ENCODE assay signal across 18 mouse cellular contexts in the genomic region with DNA sequence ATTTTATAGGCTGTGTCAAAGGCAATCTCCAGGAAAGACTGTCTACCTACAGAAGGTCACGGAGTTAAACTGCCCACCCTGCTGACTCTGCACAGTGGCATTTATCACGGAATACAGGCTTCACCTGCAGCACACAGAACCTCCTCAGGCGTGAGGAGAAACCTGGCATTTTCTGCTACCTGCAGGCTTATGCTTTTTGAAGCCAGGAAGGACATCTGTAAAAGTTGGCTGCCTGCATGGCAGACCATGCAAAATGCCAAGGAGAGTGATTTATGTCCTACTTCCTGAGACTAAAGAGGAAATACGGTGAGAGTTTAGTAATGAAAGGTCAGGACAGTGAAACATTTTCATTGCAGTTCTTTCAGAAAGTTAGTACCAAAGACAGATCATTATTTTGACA.
DNase-seq lines count a peak whose midpoint lies in the region; ATAC-seq lines count a peak whose summit lies in the region.
"Had no signal": no experiment of that assay in that cellular context is flagged by ENCODE, and none has a peak within 500 bp of the region (broad histone marks: within the 10 kb centered on the region; RNA-seq: fewer than 3 reads in every experiment).

No protein-coding gene starts in this region.

- no peak overlapping the region for H3K4me3 ChIP-seq in kidney, embryonic 15.5 days (replicated peaks)
- no peak overlapping the region for H3K4me3 ChIP-seq in kidney, embryonic 16.5 days (ENCODE audit: low read length)
- H3K4me3 ChIP-seq: heart, adult 2 months; hindbrain, embryonic 15.5 days; layer of hippocampus, adult 2 months; limb, embryonic 15.5 days; lung, embryonic 15.5 days; neural tube, embryonic 13.5 days had no signal

- no peak for DNase-seq in cerebellum, adult 11 months
- peak; percentile 26 to 30 for DNase-seq in cerebellum, postnatal 36 days
- DNase-seq in spleen, postnatal 10 days (ENCODE audit: low spot score in 2 of 2) = no peak
- DNase-seq in gastrocnemius, postnatal 14 days = no peak
- DNase-seq: B cell, adult 2 months; heart, adult 2 months; kidney, adult 8-10 months; thymus, adult 2 months had no signal

- peaks cover 2% of the 10 kb centered on the region; the same call in 1 of the 2 replicates for H3K4me1 ChIP-seq in kidney, embryonic 15.5 days
- no peaks in the 10 kb centered on the region for H3K4me1 ChIP-seq in kidney, embryonic 16.5 days (ENCODE audit: insufficient read depth, low read length)
- H3K4me1 ChIP-seq: hindbrain, embryonic 15.5 days; limb, embryonic 15.5 days; lung, embryonic 15.5 days; neural tube, embryonic 13.5 days had no signal

- no peak overlapping the region for H3K9ac ChIP-seq in kidney, embryonic 15.5 days
- H3K9ac ChIP-seq in kidney, embryonic 16.5 days (replicated peaks; ENCODE audit: low read length) = no peak overlapping the region
- H3K9ac ChIP-seq: hindbrain, embryonic 15.5 days; limb, embryonic 15.5 days; lung, embryonic 15.5 days; neural tube, embryonic 13.5 days had no signal

- WGBS in kidney, embryonic 15.5 days = 43% methylated on average over 4 of the region's 4 CpGs
- 39% methylated on average over 4 of the region's 4 CpGs for WGBS in kidney, embryonic 16.5 days

- H3K27me3 ChIP-seq in kidney, embryonic 15.5 days = no peaks in the 10 kb centered on the region
- H3K27me3 ChIP-seq in kidney, embryonic 16.5 days (ENCODE audit: insufficient read depth, low read length) = no peaks in the 10 kb centered on the region
- H3K27me3 ChIP-seq: hindbrain, embryonic 15.5 days; limb, embryonic 15.5 days; lung, embryonic 15.5 days; neural tube, embryonic 13.5 days had no signal

- no peaks in the 10 kb centered on the region for H3K9me3 ChIP-seq in kidney, embryonic 15.5 days (replicated peaks)
- H3K9me3 ChIP-seq in kidney, embryonic 16.5 days (ENCODE audit: low read length) = no peaks in the 10 kb centered on the region
- H3K9me3 ChIP-seq: hindbrain, embryonic 15.5 days; limb, embryonic 15.5 days; lung, embryonic 15.5 days; neural tube, embryonic 13.5 days had no signal

- 0 out of 2 replicates have a peak overlapping the region, but pooled peaks have one; percentile 3 for H3K4me2 ChIP-seq in kidney, embryonic 15.5 days
- H3K4me2 ChIP-seq in kidney, embryonic 16.5 days (replicated peaks; ENCODE audit: low read depth, low read length) = no peak overlapping the region
- H3K4me2 ChIP-seq: hindbrain, embryonic 15.5 days; limb, embryonic 15.5 days; lung, embryonic 15.5 days; neural tube, embryonic 13.5 days had no signal

- H3K36me3 ChIP-seq in kidney, embryonic 15.5 days = no peaks in the 10 kb centered on the region
- no peaks in the 10 kb centered on the region for H3K36me3 ChIP-seq in kidney, embryonic 16.5 days (ENCODE audit: insufficient read depth, low read length)
- H3K36me3 ChIP-seq: hindbrain, embryonic 15.5 days; limb, embryonic 15.5 days; lung, embryonic 15.5 days; neural tube, embryonic 13.5 days had no signal

- intact Hi-C loops in gastrocnemius, postnatal 14 days (cut with DNase I; ENCODE audit: low total_unique reads) = no loop called here

- H3K27ac ChIP-seq in kidney, embryonic 15.5 days = no peak overlapping the region
- H3K27ac ChIP-seq in kidney, embryonic 16.5 days (ENCODE audit: low read length) = no peak overlapping the region
- H3K27ac ChIP-seq: heart, adult 2 months; hindbrain, embryonic 15.5 days; layer of hippocampus, adult 2 months; limb, embryonic 15.5 days; lung, embryonic 15.5 days; neural tube, embryonic 13.5 days had no signal

- ATAC-seq in cerebellum, adult (ENCODE audit: insufficient number of reproducible peaks, low FRiP score, low TSS enrichment) = peak; percentile 26; the same call in 1 of the 2 replicates
- ATAC-seq in kidney, embryonic 15.5 days (replicated peaks; ENCODE audit: low FRiP score) = 0 out of 2 replicates have a peak, but pooled peaks have one; percentile 12
- ATAC-seq in kidney, embryonic 16.5 days (ENCODE audit: low FRiP score, low TSS enrichment) = no peak
- ATAC-seq in hematopoietic stem cell, adult 5-6 weeks (replicated peaks in 1 of 2; ENCODE audit: insufficient read depth in 1 of 2, low FRiP score in 2 of 2, low TSS enrichment in 1 of 2, low read depth in 1 of 2, poor library complexity in 2 of 2, severe bottlenecking in 2 of 2) = peak; percentile 90 to 98
- ATAC-seq: forebrain, embryonic 14.5 days had no signal

Comparison
In these comparisons a context has a peak if more than half of its experiments do, and no peak if none do; other contexts are left out.
1. DNase-seq: peak in cerebellum, postnatal 36 days (2 of 2); none in cerebellum, adult 11 months (single experiment), spleen, postnatal 10 days (0 of 2) and gastrocnemius, postnatal 14 days (single experiment).